Mouse (Mus musculus) telencephalon, adult 2 months (tissue): ENCODE measurements at regions not wholly inside any gene's neighbourhood (a gene's known extent, or its start where the extent isn't known, plus 50 kb on each side); places are given as distances from the start of the nearest gene placed in this dataset.
A peak's percentile ranks its signal among the peaks of the same experiment; 100 is the strongest.
"Not testable (repeated sequence)": the region's sequence is repeated elsewhere in the genome, so short reads cannot be mapped to it uniquely, and the experiment has no call there.

Experiments used
- DNase-seq: peaks from one replicate; pipeline ENCODE4 v3.0.0-alpha.2; 2011; ENCODE audit warnings: low read depth, low spot score

DNA sequence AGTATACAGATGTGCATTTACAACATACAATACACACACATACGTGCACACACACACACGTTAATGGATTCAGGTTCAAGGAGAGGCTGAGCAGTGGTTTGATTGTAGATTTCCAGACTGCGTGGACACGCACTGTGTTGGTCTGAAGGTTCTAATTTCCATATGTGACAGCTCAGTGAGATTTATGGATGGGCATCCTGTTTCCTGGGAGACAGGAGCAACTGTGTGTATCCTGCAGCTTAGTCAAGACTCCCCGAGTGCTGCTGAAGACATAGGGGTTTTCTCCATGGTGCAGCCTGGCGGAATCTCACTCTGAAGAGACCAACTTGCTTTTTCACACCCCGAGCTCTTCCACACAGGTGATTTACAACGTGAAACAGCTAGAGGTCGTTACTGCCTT, 119.3 kb upstream of the Foxk1 start:
- DNase-seq: no peak

DNA sequence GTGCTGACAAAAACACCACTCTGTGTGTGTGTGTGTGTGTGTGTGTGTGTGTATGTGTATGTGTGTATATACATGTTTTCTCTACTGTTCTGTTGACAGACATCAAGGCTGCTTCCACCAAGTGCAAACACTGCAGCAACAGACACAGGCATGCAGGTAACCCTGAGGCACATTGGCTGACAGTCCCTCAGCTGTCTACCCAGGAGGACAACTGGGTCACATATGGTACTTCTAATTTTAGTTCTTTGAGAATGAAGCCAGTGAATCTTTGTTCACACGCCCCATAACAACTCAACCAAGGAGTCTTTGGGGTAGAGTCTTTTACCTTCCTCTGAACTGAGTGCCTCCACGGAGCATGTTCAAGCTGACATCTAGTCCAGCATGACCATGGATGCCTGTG, 113.3 kb upstream of the Foxk1 start:
- DNase-seq: no peak

DNA sequence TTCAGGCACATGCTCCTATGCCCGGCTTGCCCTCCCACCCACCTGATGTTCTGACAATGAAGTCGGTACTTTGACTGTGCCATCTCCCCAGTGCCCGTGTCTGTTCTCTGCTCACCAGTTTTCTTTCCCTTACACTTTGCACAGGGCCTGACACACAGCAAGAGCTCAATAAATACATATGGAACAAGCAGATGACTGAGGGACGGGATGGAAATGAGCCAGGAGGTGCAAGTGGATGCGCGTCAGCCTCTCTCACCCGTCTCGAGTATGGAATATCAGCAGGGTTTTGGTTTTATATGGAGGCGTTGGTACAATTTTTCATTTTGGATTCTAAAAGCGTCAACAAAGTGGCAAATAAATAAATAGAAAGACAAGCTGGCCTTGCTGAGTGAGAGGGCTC, 109.8 kb upstream of the Foxk1 start:
- DNase-seq: no peak

DNA sequence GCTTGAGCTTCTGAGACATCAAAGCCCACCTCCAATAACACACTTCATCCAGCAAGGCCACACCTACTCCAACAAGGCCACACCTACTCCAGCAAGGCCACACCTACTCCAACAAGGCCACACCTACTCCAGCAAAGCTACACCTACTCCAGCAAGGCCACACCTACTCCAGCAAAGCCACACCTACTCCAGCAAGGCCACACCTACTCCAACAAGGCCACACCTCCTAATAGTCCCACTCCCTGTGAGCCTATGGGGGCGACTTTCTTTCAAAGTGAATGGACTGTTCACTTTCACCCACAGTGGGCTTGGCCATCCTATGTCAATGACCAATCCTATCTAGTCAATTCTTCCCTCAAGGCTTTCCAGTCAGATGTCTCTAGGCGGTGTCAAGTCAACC, 104.9 kb upstream of the Foxk1 start:
- not testable (repeated sequence) for DNase-seq

DNA sequence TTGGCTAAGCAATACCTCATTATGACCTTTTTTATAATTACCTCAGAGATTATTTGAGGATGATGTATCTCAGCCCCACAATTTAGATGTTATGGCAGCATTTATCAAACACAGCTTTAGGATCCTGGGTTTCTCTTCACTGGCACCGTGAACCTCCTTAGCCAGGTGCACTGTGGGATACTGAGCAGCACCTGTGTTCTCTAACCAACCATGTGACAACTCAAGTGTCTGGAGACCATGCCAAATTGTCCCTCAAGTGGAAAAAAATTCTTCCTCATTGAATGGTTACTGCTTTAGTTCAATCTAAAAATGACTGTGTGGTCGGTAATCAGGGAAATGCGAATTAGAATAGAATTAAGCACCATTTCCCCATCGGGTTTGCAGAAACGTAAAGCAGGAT, 101.7 kb upstream of the Foxk1 start:
- DNase-seq: no peak

DNA sequence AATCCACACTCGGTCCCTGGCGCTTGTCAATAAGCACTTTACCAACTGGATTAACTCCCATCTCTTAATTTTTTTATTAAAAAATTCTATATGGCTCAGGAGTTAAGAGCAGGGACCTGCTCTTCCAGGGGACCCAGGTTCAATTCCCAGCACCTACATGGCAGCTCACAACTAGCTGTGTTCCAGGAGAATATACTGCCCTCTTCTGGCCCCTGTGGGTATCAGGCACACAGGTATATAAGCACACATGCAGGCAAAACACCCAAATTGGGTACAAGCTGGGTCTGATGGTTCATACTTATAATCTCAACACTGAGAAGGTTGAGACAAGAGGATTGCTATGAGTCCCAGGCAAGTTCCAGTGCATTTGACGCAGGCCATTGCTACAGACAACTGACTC, 92.8 kb upstream of the Foxk1 start:
- no peak for DNase-seq

DNA sequence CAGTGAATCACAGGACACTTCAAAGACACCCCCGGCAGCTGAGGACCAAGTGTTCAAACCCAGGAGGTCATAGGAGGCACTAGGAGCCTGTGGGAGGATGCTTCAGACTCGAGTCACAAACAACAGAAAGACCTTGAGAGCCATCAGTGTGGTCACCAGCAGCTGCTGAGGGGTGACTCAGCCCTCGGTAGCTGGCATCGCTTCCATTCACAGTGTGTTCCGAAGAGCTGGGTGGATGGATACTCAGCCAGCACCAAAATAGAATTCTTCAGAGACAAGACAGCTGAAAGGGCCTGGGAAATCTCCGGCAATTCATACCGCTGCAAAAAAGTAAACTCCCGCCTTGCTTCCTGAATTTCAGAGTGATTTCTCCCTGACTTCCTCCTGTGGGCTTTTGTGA, 87.4 kb upstream of the Foxk1 start:
- peak; percentile 88 for DNase-seq

DNA sequence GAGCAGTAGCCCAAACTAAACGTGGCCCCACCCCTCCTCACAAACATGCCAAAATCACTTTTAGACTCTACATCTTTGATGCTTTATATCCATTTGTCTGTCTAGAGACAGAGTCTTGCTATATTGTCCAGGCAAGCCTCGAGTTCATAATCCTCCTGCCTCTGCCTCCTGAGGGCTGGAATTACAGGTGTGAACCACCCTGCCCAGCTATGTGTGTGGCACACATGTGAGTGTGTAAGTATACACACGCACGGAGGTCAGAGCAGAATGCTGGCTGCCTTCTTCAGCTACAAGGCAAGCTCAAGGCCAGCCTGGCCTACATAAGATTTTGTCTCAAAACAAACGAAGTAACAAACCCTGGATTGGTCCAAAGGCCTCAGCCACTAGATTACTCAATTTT, 86.8 kb upstream of the Foxk1 start:
- DNase-seq: no peak

DNA sequence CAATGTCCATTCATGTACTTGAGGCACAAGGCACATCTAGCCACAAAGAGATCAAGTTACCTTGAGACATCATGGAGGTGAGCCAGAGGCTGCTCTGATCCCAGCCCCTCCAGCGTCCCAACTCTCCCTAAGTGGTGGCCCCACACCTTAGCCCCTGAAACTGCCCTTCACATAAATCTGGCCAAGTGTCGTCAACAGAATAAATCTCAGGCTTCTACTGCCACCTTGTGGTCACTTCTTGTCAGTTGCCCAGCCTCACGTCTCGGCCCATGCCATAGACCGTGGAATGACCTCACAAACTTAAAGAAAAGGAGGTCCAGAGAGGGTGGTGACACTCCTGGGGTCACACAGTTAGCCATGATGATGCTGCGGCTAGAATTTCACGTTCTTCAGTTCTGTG, 82.0 kb upstream of the Foxk1 start:
- DNase-seq: no peak

DNA sequence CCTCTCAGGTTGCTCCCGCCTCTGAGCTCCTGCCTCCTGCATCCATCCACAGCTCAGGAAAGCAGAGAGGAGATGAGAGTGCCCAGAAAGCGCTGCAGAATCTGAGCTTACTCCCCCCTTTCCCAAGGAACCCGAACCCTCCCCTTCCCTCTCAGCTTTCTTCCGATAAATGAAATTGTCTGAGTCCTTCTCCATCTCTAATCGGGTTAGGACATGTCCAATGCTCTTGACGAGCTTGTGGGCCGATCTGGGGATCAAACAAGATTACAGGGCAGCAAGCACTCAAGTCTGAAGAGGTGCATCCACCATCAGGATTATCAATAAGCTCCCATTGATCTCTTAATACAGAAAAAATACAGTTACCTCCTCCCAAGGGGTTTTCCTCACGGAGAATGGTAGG, 80.0 kb upstream of the Foxk1 start:
- no peak for DNase-seq

DNA sequence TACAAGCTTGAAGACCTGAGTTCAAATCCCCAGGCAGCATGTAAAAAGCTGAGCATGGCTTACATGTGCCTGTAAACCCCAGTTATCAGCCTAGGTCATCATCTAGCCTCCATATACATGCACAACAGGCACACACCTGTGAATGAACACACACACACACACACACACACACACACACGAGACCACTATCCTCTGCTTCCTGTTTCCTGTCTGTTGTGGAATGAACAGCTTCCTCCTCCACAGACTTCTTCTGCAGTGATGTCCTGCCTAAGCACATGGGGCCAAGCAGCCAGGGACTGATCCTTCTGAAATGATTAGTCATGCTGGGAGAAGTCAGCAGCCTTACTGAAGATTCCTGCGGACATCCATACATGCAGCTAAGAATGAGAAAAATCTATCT, 76.4 kb upstream of the Foxk1 start:
- no peak for DNase-seq

DNA sequence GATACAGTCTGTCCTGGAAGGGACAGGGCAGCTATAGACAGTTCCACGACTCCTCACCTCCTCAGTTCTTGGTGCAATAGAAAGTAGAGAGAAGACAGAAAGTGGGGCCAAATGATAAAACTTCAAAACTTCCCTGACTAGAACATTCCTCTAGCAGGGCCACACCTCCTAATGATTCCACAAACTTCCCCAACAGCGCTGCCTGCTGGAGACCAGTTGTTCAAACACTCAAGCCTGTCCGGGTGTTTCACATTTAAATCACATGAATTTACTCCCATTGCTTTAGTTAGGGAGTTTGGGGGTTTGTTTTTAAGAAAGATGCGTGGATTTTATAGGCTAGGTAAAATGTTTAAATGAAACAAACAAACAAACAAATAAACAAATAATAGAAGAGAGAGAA, 75.7 kb upstream of the Foxk1 start:
- DNase-seq: no peak

DNA sequence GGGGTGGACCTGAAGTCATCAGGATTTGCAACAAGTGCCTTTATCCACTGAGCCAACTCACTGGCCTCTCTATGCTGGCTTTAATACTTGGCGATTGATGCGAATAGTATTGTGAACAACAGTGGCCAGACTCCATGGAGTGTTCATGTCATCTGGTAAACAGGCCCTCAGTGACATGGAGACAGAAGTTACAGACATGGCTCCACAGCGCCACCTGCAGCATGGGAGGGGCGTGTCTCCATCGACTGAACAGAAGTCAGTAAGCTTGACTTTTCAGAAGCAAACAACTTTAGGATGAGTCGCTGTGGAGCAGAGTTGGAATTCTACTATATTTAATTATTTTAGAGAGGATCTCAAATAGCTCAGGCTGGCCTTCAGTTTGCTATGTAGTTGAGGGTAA, 74.0 kb upstream of the Foxk1 start:
- DNase-seq: no peak

DNA sequence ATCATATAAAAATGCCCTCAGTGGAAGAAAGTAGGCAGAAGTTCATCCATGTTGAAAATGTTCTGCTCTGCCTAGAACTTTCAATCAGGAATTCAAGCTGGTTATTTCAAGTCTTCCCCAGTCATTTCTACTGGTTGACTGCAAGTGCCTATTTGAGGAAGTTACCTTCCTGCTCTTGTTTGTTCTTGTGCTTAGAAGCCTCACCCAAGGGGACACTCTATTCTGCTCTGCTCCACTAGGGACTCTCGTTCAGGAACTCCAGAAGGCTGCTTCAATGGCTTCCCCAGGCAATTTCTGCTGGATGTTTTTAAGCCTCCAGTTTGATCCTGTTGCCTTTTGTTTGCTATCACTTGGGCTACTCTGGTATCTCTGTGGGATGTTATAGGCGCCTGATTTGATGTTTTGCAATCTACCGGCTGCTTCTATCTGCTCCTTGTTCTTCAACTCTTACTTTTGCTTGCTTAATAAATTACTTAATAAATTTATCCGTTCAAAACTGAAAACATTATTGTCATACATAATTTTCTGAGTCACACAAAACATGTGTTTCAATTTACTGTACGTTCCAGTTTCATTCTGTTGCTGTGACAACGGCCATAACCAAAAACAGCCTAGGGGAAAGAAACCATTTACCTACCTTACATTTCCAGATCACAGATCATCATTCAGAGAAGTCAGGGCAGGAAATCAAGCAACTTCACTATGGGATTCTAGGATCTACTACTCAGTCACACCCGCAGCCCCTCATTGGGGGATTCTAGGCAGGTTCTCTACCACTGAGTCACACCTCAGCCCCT, 71.4 kb upstream of the Foxk1 start:
- no peak for DNase-seq

DNA sequence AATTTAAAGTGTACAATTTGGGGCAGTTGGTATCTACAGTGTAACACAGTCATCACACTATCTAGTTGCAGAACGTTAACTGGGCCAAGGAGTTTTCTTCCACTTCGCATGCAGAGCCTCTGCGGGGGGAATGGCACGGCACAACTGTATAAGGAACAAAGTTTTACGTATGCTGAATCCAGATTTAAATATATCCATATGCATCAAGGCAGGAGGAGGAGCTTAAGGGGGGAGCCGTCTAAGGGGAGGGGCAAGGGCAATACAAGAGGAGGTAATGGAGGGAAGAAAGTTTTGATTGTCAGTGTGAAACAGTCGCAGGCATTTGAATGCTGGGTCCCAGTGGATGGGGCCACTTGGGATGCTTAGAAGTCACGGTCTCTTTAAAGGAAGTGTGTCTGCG, 68.6 kb upstream of the Foxk1 start:
- no peak for DNase-seq

DNA sequence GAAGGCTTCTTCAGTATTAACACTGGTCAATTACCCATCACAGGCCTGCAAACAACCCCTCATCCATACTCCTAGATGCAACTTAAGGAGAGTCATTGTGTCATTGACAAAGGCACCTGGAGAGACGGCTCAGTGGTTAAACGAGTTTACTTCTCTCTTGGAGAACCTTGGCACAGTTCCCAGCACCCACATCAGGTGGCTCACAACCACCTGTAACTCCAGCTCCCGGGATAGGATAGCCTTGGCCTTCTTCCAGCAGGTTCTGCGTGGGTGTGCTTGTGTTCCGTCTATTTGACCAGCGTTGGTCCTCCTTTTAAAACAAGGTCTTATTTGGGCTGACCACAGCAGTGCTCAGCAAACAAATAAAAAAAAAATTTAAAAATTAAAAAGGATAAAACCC, 63.9 kb upstream of the Foxk1 start:
- DNase-seq: no peak

DNA sequence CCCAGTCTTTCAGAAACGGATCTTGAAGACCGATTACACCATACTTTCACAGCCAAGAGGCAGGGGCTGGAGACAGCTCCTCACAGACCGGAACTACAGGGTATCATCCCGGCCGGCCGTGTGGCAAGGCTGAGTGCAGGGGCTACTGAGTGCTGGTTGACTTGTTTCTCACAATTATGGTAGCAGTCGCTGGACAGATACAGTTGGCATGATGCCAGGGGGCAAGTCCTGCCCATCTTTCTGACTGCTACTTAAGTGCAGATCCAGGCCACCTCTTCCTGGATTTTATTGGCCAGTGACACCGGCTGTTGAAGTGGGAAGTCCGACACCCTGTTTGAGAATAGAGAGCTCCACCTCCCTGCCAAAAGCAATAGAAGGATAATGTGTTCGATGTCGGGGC, 63.2 kb upstream of the Foxk1 start:
- DNase-seq: no peak

DNA sequence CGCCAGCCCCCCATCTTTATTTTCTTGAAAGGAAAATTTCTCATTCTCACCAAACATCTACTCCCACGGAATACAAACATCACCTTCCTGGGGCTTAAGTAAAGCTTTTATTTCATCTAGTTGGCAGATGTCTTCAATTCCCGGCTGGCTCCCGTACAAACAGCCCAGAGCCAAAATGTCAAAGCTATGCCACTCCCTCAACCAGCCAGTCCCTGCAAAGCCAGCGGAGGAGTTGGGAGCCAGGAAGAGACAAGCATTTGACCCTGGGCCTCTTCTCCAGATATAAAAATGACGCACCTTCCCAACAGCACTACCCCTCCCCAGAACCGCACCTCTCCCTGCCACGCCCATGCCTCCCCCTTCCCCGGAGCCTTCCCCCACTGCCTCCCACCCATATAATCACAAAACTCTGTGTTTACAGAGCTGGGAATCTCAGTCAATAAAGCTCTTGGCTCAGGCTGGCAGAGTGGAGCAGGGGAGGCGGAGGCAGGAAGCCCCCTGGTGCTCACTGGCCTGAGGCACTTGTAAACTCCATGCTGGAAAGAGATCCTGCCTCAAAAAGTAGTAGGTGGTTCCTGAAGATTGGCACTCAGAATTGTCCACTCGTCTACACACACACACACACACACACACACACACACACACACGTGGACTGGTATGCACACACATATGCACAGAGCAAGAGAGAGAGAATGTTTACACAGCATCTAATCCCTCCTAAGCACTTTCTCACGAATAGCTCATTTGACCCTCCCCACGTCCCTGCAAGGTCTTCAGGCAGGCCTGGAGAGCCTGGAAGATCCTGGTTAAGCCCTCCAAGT, 60.9 kb upstream of the Foxk1 start:
- DNase-seq: no peak

DNA sequence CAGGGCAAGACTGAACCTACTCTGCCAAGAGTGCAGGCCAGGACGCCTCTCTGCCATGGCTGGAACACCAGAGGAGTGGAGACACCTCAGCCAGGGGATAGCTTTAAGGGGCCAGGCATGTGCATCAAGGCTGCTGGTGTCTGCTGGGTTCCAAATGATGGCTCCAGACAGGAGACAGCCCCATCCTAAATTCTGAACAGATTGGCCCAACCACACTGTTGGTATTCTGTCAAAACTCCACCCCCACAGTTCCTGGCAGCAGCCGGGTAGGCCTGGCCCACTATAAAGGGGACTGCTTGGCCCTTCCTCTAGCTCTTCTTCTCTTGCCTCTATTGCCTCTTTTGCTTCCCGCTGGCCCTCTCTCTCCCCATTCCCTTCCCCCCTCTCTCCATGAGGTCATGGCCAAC, 60.3 kb upstream of the Foxk1 start:
- DNase-seq: peak; percentile 45

DNA sequence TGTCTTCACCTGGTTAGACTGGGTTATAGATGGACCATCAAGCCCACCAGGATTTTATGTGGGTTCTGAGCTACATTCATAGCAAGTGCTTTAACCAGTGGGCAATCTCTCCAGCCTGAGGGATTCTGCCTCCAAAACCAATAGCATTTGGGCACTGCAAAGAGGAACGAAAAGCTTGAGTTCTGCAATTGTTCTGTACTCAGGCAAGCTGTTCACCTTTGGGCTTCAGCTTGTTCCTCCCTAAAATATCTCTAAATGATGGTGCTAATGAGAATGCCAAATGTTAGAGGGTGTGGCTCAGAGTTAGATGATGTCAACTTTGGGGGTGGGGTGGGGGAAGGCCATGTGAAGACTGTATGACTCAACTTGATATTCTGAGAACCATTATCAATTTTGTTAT, 54.8 kb upstream of the Foxk1 start:
- no peak for DNase-seq

DNA sequence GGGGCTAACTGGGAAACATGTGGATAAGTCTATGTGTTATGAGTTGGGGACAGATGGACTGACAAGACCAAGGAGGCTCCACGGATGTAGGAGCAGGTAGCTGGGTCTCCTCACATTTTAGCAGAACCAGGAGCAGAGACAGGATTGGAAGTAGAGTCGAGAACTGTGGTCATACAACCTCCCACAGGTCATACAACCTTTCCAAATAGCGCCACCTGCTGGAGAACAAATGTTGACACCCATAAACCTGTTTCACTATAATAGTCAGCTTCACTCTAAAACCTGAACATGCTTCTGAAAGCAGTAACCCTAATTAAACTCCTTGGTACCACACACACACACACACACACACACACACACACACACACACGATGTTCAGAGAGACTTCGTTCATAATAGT, 50.7 kb upstream of the Foxk1 start:
- DNase-seq: no peak
